Mouse (Mus musculus) testis, postnatal 10 days (tissue): Measurements from ENCODE around the gene Ctnnbl1.

Source experiments
- DNase-seq: peaks from one replicate; pipeline ENCODE4 v3.0.0; 2021; ENCODE audit warnings: low spot score

The Ctnnbl1 gene

GRCm38 (mm10) chr2:157875111-157875510, 137.9 kb downstream of the Ctnnbl1 start:
- DNase-seq = no peak

DNA sequence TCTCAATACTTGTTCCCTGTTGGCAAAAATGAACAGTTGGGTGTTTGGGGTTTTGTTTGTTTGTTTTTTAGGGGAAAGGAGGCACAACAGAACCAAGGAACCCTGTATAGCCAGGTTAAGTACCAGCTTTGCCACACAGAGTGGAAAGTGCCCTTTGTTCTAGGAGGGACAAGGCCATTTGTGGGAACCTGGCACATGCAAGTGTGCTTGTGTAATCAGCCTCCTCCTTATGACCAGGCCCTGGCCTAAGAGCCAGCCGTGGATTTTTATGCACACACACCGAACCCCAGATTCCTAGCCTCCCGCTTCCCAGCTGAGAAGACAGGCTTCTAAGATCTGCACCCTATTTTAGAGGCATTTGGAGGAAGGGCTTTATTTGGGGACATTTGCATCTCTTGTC, 140.2 kb downstream of the Ctnnbl1 start:
- no peak for DNase-seq

- DNase-seq = no peak
Observed at GRCm38 (mm10) chr2:157877967-157878366, 140.8 kb downstream of the Ctnnbl1 start.

- no peak for DNase-seq
Observed at GRCm38 (mm10) chr2:157881939-157882338, 144.7 kb downstream of the Ctnnbl1 start.

GRCm38 (mm10) chr2:157887275-157888025, 150.2 kb downstream of the Ctnnbl1 start:
- no peak for DNase-seq

GRCm38 (mm10) chr2:157891166-157891565, 154.0 kb downstream of the Ctnnbl1 start:
- DNase-seq = no peak

- DNase-seq = no peak
Observed at GRCm38 (mm10) chr2:157897131-157897530, 159.9 kb downstream of the Ctnnbl1 start.

- DNase-seq = peak; percentile 95
Observed at GRCm38 (mm10) chr2:157913204-157913636, 176.0 kb downstream of the Ctnnbl1 start.

- no peak for DNase-seq
Observed at GRCm38 (mm10) chr2:157913705-157914104, 176.5 kb downstream of the Ctnnbl1 start.

- DNase-seq = peak; percentile 48
Observed at GRCm38 (mm10) chr2:157914105-157914764, 177.0 kb downstream of the Ctnnbl1 start, which contains the start of gene Vstm2l. Gene Vstm2l (plus strand): TSS chr2:157914653.

DNA sequence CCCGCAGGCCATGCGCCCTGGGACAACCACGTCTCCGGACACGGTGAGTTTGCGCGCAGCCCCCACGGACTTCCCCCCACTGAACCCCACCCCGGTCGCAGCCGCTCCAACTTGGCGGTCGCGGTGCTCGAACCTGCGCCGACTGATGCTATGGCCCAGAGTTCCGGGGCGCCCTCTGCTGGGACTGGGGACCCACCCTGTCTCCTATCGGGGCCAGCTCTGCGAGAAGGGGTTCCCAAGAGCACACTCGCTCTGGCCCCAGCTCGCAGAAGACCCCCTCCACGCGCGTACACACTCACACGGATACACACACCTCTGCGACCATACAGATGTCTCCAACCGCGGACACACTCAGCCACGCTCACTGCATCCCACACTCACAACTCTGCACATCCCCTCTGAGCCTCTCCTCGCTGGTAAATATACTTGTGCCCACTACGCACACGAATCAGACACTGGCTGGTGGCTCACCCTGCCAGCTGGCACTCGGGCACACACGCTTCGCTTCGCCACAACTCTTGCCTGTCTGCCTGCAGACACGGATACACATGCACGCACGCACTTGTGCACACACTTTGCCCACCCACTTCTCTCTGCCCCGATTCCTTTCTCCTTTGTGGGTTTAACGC, 177.8 kb downstream of the Ctnnbl1 start:
- DNase-seq = no peak

DNA sequence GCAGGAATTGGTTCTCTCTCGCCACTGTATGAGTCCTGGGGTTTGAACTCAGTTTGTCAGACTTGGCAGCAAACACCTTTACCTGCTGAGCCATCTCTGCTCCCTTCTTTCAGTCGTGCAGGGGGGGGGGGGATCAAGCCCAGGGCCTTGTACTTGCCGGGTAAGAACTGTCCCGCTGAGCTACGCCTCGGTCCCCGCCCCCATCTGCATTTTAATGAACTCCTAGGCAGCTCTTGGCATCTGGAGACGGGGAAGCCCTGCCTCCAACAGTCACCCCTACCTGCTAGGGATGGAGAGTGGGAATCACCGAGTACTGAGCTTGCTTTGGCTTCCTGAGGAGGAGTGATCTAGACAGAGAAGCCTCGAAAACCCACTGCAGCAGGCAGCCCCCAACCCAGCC, 181.3 kb downstream of the Ctnnbl1 start:
- DNase-seq = no peak

- DNase-seq = no peak
Observed at GRCm38 (mm10) chr2:157921551-157921950, 184.3 kb downstream of the Ctnnbl1 start.

- DNase-seq = no peak
Observed at GRCm38 (mm10) chr2:157923406-157923805, 186.2 kb downstream of the Ctnnbl1 start.

DNA sequence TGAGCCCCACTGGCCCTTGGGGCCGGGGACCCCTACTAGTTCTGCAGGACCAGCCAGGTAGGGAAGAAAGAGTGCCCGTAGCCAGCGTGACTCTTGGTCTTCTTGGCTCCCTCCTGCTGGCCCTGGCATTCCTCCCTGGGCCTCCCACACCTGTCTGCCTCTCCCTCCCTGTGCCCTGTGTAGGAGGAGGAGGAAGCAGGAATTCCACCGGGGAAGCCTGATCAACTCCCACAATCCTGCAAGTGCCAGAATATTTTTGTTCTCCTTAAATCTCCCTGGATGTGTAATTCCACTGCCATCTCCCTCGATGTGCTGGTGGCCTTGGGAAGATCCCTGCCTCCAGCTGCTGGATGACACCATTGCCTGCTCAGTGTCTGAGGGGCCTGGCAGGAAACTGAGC, 187.3 kb downstream of the Ctnnbl1 start:
- no peak for DNase-seq

DNA sequence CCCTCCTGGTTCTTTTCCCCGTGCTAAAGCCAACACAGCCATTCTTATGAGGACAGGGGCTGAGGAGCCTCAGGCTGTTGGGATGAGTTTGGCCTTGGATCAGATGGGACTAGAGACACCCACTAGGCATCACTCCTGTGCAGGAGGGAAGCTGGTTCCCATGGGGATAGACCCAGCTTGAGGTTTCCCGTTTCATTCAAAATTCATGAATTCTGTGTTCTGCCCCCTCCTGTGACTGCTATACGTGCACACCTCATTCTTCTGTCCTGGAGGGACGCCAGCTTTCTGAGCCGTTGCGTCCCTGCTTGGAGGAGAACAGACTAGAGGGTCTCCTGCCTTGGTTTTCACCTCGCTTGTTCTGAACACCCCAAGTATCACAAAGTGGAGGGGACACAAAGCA, 189.3 kb downstream of the Ctnnbl1 start:
- no peak for DNase-seq

DNA sequence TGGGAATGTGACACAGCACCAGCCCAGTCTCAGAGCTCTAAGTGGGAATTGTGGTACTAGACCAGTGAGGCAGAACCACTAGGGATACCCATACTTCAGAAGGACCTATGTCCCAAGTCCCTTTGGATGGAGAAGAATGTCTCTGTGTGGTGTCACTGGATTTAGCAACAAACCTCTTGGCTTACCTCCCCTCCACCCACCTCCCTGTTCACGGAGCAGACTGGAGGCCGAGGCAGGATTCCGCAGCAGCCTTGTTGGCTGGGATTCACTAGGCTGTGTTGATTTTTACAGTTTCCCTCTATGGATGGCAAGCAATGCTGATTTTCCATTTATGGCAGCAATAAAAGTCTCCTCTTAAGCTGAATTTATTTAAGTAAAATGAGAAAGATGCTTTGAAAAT, 189.7 kb downstream of the Ctnnbl1 start:
- DNase-seq = no peak

- no peak for DNase-seq
Observed at GRCm38 (mm10) chr2:157927397-157927796, 190.2 kb downstream of the Ctnnbl1 start.

GRCm38 (mm10) chr2:157927815-157928214, 190.6 kb downstream of the Ctnnbl1 start:
- no peak for DNase-seq

DNA sequence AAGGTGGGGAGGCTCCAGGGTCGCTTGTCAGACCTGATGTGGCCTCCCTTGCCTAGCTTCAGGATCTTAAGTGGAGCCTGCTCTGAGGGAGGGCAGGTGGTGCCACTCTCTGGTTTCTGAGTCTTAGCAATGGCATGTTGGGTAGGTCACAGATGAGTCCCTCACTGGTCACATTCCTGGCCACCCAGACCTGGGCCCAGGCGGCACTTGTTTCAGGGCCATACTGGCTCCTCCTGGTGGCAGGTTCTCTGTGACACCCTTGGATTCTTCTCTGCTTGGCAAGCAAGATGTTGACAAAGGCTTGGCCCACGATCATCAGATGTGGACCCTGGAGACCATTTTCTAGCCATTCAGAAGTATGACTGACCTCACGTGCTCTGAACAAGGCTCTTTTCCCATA, 195.5 kb downstream of the Ctnnbl1 start:
- DNase-seq = no peak

DNA sequence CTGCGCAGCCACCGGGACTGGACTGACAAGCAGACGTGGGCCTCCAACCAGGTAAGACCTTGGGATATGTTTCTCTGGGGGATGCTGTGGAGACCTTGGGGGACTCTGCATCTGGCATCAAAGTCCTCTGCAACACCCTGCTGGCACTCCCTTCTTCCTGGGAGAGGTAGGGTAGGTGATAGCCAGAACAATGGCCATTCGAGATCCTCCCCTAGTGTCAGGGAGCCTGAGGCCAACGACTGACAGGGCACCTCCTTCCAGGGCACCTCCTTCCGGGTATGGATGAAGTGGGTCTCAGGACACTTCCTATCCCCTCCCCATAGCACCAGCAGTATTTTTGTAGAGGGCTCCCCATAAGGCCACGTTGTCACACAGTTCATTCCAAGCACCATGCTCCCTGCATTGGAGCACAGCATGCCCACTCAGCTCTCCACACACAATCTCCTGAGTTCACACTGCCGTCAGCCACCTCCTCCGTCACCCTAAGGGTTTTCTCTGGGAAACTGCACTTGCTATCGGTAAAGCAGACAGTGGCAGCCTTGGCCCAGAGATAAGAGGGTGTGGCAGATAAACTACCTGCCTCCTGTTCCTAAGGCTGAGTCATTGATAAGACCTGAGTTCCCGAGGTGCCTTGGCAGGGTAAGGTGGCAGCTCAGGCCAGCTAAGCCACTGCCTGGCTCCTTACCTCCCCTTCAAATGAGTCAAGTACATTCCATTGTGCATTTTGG, 198.4 kb downstream of the Ctnnbl1 start:
- DNase-seq = no peak

- no peak for DNase-seq
Observed at GRCm38 (mm10) chr2:157936676-157937075, 199.5 kb downstream of the Ctnnbl1 start.
